Mouse (Mus musculus): ENCODE results near the gene Olfr609.
"Not testable (repeated sequence)": the region's sequence is repeated elsewhere in the genome, so short reads cannot be mapped to it uniquely, and the experiment has no call there.

Olfr609 gene

GRCm38 (mm10) chr7:103497962-103498361 lies at the start of gene Olfr609:
Gene Olfr609 (minus strand): TSS chr7:103498062.
- no peak for DNase-seq (ENCODE audit: extremely low read depth, low read depth, low spot score)

- not testable (repeated sequence) for DNase-seq (ENCODE audit: extremely low read depth, low read depth, low spot score)
Observed at GRCm38 (mm10) chr7:103542617-103543016, 44.8 kb upstream of the Olfr609 start, which contains the start of gene Olfr612. Gene Olfr612 (minus strand): TSS chr7:103542717.

DNA sequence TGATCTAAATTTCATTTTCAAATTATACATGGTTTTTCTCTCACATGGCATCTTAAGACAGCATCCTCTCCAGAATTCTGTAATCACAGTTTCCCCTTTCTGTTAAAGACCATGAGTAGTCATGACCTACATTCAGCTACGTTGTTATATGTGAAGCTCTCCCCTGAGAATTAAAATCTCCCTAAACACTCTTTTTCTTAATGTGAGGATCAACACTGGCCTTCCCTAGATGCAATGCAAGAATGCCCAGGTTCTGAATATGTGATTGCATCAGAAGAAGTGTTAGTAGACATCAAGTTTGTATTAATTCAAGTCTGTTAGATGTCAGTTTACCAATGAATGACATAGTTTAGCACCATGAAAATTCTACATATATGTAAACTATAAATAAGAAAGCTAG lies 22.9 kb upstream of the Olfr609 start, which contains the start of gene Olfr611:
Gene Olfr611 (minus strand): TSS at position 101 of the 400 bp plus-strand sequence.
- DNase-seq (ENCODE audit: extremely low read depth, low read depth, low spot score): not testable (repeated sequence)

- no peak for DNase-seq (ENCODE audit: extremely low read depth, low read depth, low spot score)
Observed at GRCm38 (mm10) chr7:103512022-103512421, 14.2 kb upstream of the Olfr609 start, which contains the start of gene Olfr610. Gene Olfr610 (minus strand): TSS chr7:103512122.

DNA sequence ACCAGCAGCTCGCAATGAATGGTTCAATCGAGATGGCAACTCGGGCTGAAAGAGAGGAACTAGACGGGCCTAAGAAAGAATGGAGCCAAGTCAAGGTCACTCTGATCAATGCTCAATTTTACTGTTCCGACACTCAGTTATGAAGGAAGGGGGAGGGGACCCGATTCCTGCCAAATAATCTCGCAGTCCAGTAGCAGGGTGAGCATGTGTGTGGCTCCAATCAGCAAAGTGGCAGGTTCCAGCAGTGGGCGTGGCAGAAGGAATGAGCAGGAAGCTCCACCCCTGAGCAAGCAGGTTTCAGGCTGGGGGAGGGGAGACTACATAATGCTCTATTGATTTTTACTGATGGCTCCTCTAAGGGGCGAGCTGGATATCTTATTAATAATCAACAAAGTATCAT lies 20.8 kb downstream of the Olfr609 start:
- not testable (repeated sequence) for DNase-seq (ENCODE audit: extremely low read depth, low read depth, low spot score)

DNA sequence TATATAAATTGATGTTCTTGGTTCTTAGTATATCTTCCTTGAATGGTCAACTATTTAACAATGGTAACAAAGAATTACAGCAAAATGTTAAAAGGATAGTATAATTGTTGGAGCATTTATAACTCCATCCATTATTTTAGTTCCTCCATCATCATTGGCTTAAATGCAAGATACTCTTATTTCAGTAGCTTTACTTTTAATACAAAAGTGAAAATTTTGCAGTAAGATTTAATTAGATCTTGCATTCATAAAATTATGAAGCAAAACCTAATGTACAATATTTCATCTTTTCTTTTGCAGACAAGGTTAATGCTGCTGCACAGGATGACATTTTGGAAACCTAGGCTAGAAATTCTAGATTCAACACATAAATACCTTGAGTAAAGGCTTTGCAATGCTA lies 28.3 kb downstream of the Olfr609 start, which contains the start of gene Olfr608:
Gene Olfr608 (plus strand): TSS at position 301 of the 400 bp plus-strand sequence.
- no peak for DNase-seq (ENCODE audit: extremely low read depth, low read depth, low spot score)

GRCm38 (mm10) chr7:103460590-103460989 lies 37.3 kb downstream of the Olfr609 start:
- DNase-seq (ENCODE audit: extremely low read depth, low read depth, low spot score): no peak

- no peak for DNase-seq (ENCODE audit: extremely low read depth, low read depth, low spot score)
Observed at GRCm38 (mm10) chr7:103448746-103449145, 49.1 kb downstream of the Olfr609 start, which contains the start of gene Olfr606. Gene Olfr606 (plus strand): TSS chr7:103449046.

- DNase-seq (ENCODE audit: extremely low read depth, low read depth, low spot score): no peak
Observed at GRCm38 (mm10) chr7:103445339-103445738, 52.5 kb downstream of the Olfr609 start, which contains the start of gene Olfr605. Gene Olfr605 (minus strand): TSS chr7:103445439.
